Mouse (Mus musculus) embryo, embryonic 9.5 days (tissue): ENCODE data around the gene Fbf1.
"Not testable (repeated sequence)": the region's sequence is repeated elsewhere in the genome, so short reads cannot be mapped to it uniquely, and the experiment has no call there.

Experiments
- DNase-seq: peaks from one replicate; pipeline ENCODE4 v3.0.0-alpha.2; 2017; ENCODE audit errors: extremely low spot score

Fbf1 gene

GRCm38 (mm10) chr11:116107777-116108285 is 60.1 kb downstream of the Fbf1 start:
- DNase-seq, result no peak

GRCm38 (mm10) chr11:116106963-116107776 is 60.8 kb downstream of the Fbf1 start:
- peak; percentile 34 for DNase-seq

GRCm38 (mm10) chr11:116106154-116106962 is 61.6 kb downstream of the Fbf1 start:
- peak; percentile 47 for DNase-seq

- no peak for DNase-seq
Measured at GRCm38 (mm10) chr11:116105065-116105464, 62.9 kb downstream of the Fbf1 start.

- DNase-seq, result peak; percentile 72
Measured at GRCm38 (mm10) chr11:116104006-116104646, 63.8 kb downstream of the Fbf1 start.

- no peak for DNase-seq
Measured at GRCm38 (mm10) chr11:116103572-116103971, 64.4 kb downstream of the Fbf1 start.

- DNase-seq, result no peak
Measured at GRCm38 (mm10) chr11:116102472-116102871, 65.5 kb downstream of the Fbf1 start.

GRCm38 (mm10) chr11:116101931-116102381 is 66.0 kb downstream of the Fbf1 start:
- DNase-seq, result peak; percentile 38

GRCm38 (mm10) chr11:116100839-116101238 is 67.1 kb downstream of the Fbf1 start:
- no peak for DNase-seq

- DNase-seq, result no peak
Measured at GRCm38 (mm10) chr11:116100385-116100784, 67.6 kb downstream of the Fbf1 start.

GRCm38 (mm10) chr11:116099462-116099861 is 68.5 kb downstream of the Fbf1 start:
- DNase-seq, result no peak

GRCm38 (mm10) chr11:116098711-116099460 is 69.1 kb downstream of the Fbf1 start:
- no peak for DNase-seq

GRCm38 (mm10) chr11:116096213-116097108 is 71.5 kb downstream of the Fbf1 start:
- no peak for DNase-seq

GRCm38 (mm10) chr11:116095573-116095972 is 72.4 kb downstream of the Fbf1 start:
- DNase-seq, result no peak

GRCm38 (mm10) chr11:116093771-116094565 is 74.0 kb downstream of the Fbf1 start:
- no peak for DNase-seq

GRCm38 (mm10) chr11:116092959-116093358 is 75.0 kb downstream of the Fbf1 start:
- DNase-seq, result not testable (repeated sequence)
